ENCODE assay signal across 8 mouse cellular contexts in genomic region chr3:57845786-57846661, GRCm38 (mm10). TPM values are rescaled to one million over a fixed set of nuclear protein-coding genes. Genes with fewer than 3 reads are reported as not detected.
DNase-seq lines count a peak whose midpoint lies in the region; ATAC-seq and TF ChIP-seq lines count a peak whose summit lies in the region.

No protein-coding gene starts in this region.

- peaks cover 12% of the 10 kb centered on the region for H3K4me1 ChIP-seq in lung, embryonic 15.5 days
- peaks cover 16% of the 10 kb centered on the region for H3K4me1 ChIP-seq in heart, embryonic 13.5 days

- TF ChIP-seq POLR2A in myocyte (IDR thresholded peaks at IDR 0.05; ENCODE audit: insufficient read length, low read depth), result no peak

- H3K79me2 ChIP-seq in myocyte (ENCODE audit: control insufficient read depth, insufficient read depth), result no peaks in the 10 kb centered on the region

- H3K4me2 ChIP-seq in lung, embryonic 15.5 days, result peak overlapping the region; percentile 89
- peak overlapping the region; percentile 83 for H3K4me2 ChIP-seq in heart, embryonic 13.5 days
- H3K4me2 ChIP-seq in myocyte (ENCODE audit: low read depth), result peak overlapping the region; percentile 59

- no peak for DNase-seq in lung, postnatal 14 days
- DNase-seq in cerebellum, postnatal 36 days, result peak; percentile 14 to 31
- peak; percentile 49 to 60 for DNase-seq in left cerebral cortex, postnatal 14 days (ENCODE audit: low spot score in 2 of 2)
- DNase-seq in spleen, adult 12 weeks (ENCODE audit: low spot score), result no peak
- no peak for DNase-seq in spleen, adult 18-20 months

- H3K4me3 ChIP-seq in lung, embryonic 15.5 days, result peak overlapping the region; percentile 86
- H3K4me3 ChIP-seq in heart, embryonic 13.5 days, result peak overlapping the region; percentile 98
- H3K4me3 ChIP-seq in myocyte, result peak overlapping the region; percentile 24

- intact Hi-C loops in left cerebral cortex, postnatal 14 days (cut with DNase I), result loop anchor here (2.0 to 10.0 kb wide), 4 partner anchors 66 to 649 kb away; no protein-coding TSS in a partner anchor

- 16% methylated on average over 11 of the region's 11 CpGs for WGBS in lung, embryonic 15.5 days
- WGBS in heart, embryonic 13.5 days, result 26% methylated on average over 11 of the region's 11 CpGs

- no peaks in the 10 kb centered on the region for H3K9me3 ChIP-seq in lung, embryonic 15.5 days
- no peaks in the 10 kb centered on the region for H3K9me3 ChIP-seq in heart, embryonic 13.5 days

- peak overlapping the region; percentile 61 for H3ac ChIP-seq in myocyte (ENCODE audit: control insufficient read depth, insufficient read length)

- H3K36me3 ChIP-seq in lung, embryonic 15.5 days, result peaks cover 20% of the 10 kb centered on the region
- peaks cover 30% of the 10 kb centered on the region for H3K36me3 ChIP-seq in heart, embryonic 13.5 days
- no peaks in the 10 kb centered on the region for H3K36me3 ChIP-seq in myocyte (ENCODE audit: control insufficient read depth, insufficient read depth)

- ATAC-seq in lung, embryonic 15.5 days (ENCODE audit: borderline replicate concordance, extremely low read depth, low FRiP score, low TSS enrichment), result no peak
- ATAC-seq in heart, embryonic 13.5 days (ENCODE audit: extremely low read depth, insufficient number of reproducible peaks, low FRiP score, low TSS enrichment), result no peak

- no peaks in the 10 kb centered on the region for H3K27me3 ChIP-seq in lung, embryonic 15.5 days
- H3K27me3 ChIP-seq in heart, embryonic 13.5 days (replicated peaks), result no peaks in the 10 kb centered on the region
- H3K27me3 ChIP-seq in myocyte (ENCODE audit: control insufficient read depth, insufficient read depth, insufficient read length), result no peaks in the 10 kb centered on the region

- no peak overlapping the region for H3K27ac ChIP-seq in lung, embryonic 15.5 days
- H3K27ac ChIP-seq in heart, embryonic 13.5 days (replicated peaks), result peak overlapping the region; percentile 92

- H3K9ac ChIP-seq in lung, embryonic 15.5 days, result peak overlapping the region; percentile 71
- peak overlapping the region; percentile 93 for H3K9ac ChIP-seq in heart, embryonic 13.5 days

TF ChIP-seq in myocyte, 11 proteins besides CTCF, POLR2A, EP300 and RAD21:
- TF ChIP-seq TCF12 (IDR thresholded peaks at IDR 0.05; ENCODE audit: insufficient read depth, poor library complexity, severe bottlenecking) (no peak), POLR2AphosphoS2 (IDR thresholded peaks at IDR 0.05; ENCODE audit: insufficient read length, low read depth) (no peak), MYOG (IDR thresholded peaks at IDR 0.05; ENCODE audit: control insufficient read depth in 1 of 3, insufficient read depth in 1 of 3, insufficient read length in 2 of 3, low read depth in 2 of 3) (no peak), E2F4 (IDR thresholded peaks at IDR 0.05; ENCODE audit: insufficient read depth) (no peak), REST (IDR thresholded peaks at IDR 0.05; ENCODE audit: insufficient read depth, insufficient read length) (no peak), TCF3 (IDR thresholded peaks at IDR 0.05; ENCODE audit: insufficient read length, low read depth) (no peak), SRF (IDR thresholded peaks at IDR 0.05; ENCODE audit: control insufficient read depth, insufficient read length, low read depth) (no peak), MYOD1 (IDR thresholded peaks at IDR 0.05; ENCODE audit: control insufficient read depth in 1 of 3, insufficient read length in 2 of 3, low read depth in 2 of 3) (no peak)

RNA-seq across cellular contexts. Expression of gene Pfn2, which starts 1.9 kb away (rescaled TPM):
- polyA plus RNA-seq in lung, embryonic 15.5 days (2015; fragmentation: Nextera tagmentation; extraction: Ambion mirVana), result 94.7 and 95.4 TPM in 2 replicates
- polyA plus RNA-seq in heart, embryonic 13.5 days (2015; fragmentation: Nextera tagmentation; extraction: Ambion mirVana), result 48.4 and 53.3 TPM in 2 replicates
- total RNA-seq in left cerebral cortex, postnatal 14 days (2021), result 100 to 1,000 TPM; 537 to 550 TPM
- polyA plus RNA-seq in myocyte (2012; fragmentation: generic; extraction: Trizol), result 13.0 TPM

Comparison
In these comparisons a context has a peak if more than half of its experiments do, and no peak if none do; other contexts are left out.
1. H3K4me3 ChIP-seq: peak in every context shown above with its lines; median percentile 98 in heart, embryonic 13.5 days; 86 in lung, embryonic 15.5 days; 24 in myocyte.
2. DNase-seq: peak in cerebellum, postnatal 36 days (2 of 2) and left cerebral cortex, postnatal 14 days (2 of 2); none in lung, postnatal 14 days (single experiment), spleen, adult 12 weeks (single experiment) and spleen, adult 18-20 months (0 of 2).
3. Peak in every context shown above with its lines, with median percentiles within 50 percentile points of each other: H3K4me2 ChIP-seq.